Mouse (Mus musculus) limb, embryonic 11.5 days (tissue): ENCODE data around the gene Wwox. TPM values are rescaled to one million over a fixed set of nuclear protein-coding genes. Genes with fewer than 3 reads are reported as not detected.

Experiments used
- ATAC-seq: fragments of 200-750 bp; cut with Nextera tagmentation; 2 replicates; pipeline ENCODE4 v1.8.0; 2017; ENCODE audit warnings: low read depth; ENCODE audit not compliant: insufficient number of reproducible peaks, low FRiP score, low TSS enrichment
- DNase-seq: peaks from one replicate; pipeline ENCODE4 v3.0.0-alpha.2; 2015; ENCODE audit warnings: low spot score
- H3K27ac ChIP-seq: fragments of 300-500 bp; sonication (generic); replicated peaks from 2 replicates; pipeline ENCODE4 v1.5.1; 2014; ENCODE audit warnings: low read depth, mild to moderate bottlenecking, low read length
- H3K27me3 ChIP-seq: fragments of 300-500 bp; sonication (generic); 2 replicates; pipeline ENCODE4 v1.6.1; 2014; ENCODE audit warnings: mild to moderate bottlenecking, low read length, mixed read lengths; ENCODE audit not compliant: control insufficient read depth, insufficient read depth
- H3K36me3 ChIP-seq: fragments of 300-500 bp; sonication (generic); 2 replicates; pipeline ENCODE4 v1.6.1; 2014; ENCODE audit warnings: mild to moderate bottlenecking, low read length, moderate library complexity, mixed read lengths; ENCODE audit not compliant: control insufficient read depth, insufficient read depth
- H3K4me1 ChIP-seq: fragments of 300-500 bp; sonication (generic); 2 replicates; pipeline ENCODE4 v1.6.1; 2014; ENCODE audit warnings: low read length, mixed read lengths; ENCODE audit not compliant: control insufficient read depth, insufficient read depth
- H3K4me2 ChIP-seq: fragments of 300-500 bp; sonication (generic); 2 replicates; pipeline ENCODE4 v1.6.1; 2014; ENCODE audit warnings: low read depth, mild to moderate bottlenecking, moderate library complexity; ENCODE audit not compliant: severe bottlenecking
- H3K4me3 ChIP-seq: fragments of 300-500 bp; sonication (generic); 2 replicates; pipeline ENCODE4 v1.5.1; 2014; ENCODE audit warnings: low read depth, low read length
- H3K9ac ChIP-seq: fragments of 300-500 bp; sonication (generic); 2 replicates; pipeline ENCODE4 v1.6.1; 2014; ENCODE audit warnings: mild to moderate bottlenecking, low read length
- H3K9me3 ChIP-seq: fragments of 300-500 bp; sonication (generic); 2 replicates; pipeline ENCODE4 v1.6.1; 2016; ENCODE audit warnings: low read length; ENCODE audit not compliant: control insufficient read depth
- WGBS: fragments of 180-500 bp; shearing (Covaris S2); extraction: QIAGEN DNeasy Blood & Tissue Kit; methylation state at CpG from one replicate; pipeline ENCODE4 v1.1.7; 2014; 5-methylcytosine and 5-hydroxymethylcytosine counted together
- polyA plus RNA-seq: library from polyadenylated mRNA; unstranded; fragments of >200 nt; fragmentation: Nextera tagmentation; extraction: Ambion mirVana; gene quantifications from 2 replicates; pipeline ENCODE4 v1.2.1, GENCODE M21; 2014

The Wwox gene
- polyA plus RNA-seq, 1 experiment from 2014 or later: 7.3 TPM

- Histone ChIP-seq H3K9ac (no peak overlapping the region), H3K4me1 (no peaks in the 10 kb centered on the region; the same call in 1 of the 2 replicates), H3K9me3 (no peaks in the 10 kb centered on the region), H3K36me3 (no peaks in the 10 kb centered on the region), H3K4me2 (no peak overlapping the region), H3K27me3 (no peaks in the 10 kb centered on the region), H3K27ac (no peak overlapping the region), H3K4me3 (no peak overlapping the region)
- DNase-seq (no peak), ATAC-seq (no peak)
- 80% methylated on average over 4 of the region's 4 CpGs for WGBS
These were observed 940.6 kb downstream of the Wwox start for GRCm38 (mm10) chr8:115380017-115380416.

- Histone ChIP-seq H3K4me2 (no peak overlapping the region), H3K27me3 (no peaks in the 10 kb centered on the region), H3K4me3 (no peak overlapping the region), H3K4me1 (no peaks in the 10 kb centered on the region), H3K36me3 (no peaks in the 10 kb centered on the region), H3K27ac (no peak overlapping the region), H3K9me3 (no peaks in the 10 kb centered on the region), H3K9ac (no peak overlapping the region)
- WGBS: 85% methylated on average over 5 of the region's 5 CpGs
- DNase-seq (no peak), ATAC-seq (no peak)
These were observed 951.6 kb downstream of the Wwox start for GRCm38 (mm10) chr8:115390921-115391504.

- no peak overlapping the region for H3K4me3 ChIP-seq
- DNase-seq (peak; percentile 34), ATAC-seq (no peak)
- H3K27me3 ChIP-seq: no peaks in the 10 kb centered on the region
- H3K36me3 ChIP-seq: no peaks in the 10 kb centered on the region
- H3K9ac ChIP-seq: no peak overlapping the region
- no peak overlapping the region for H3K27ac ChIP-seq
- H3K4me1 ChIP-seq: no peaks in the 10 kb centered on the region
- 77% methylated on average over 5 of the region's 5 CpGs for WGBS
- H3K9me3 ChIP-seq: no peaks in the 10 kb centered on the region
- no peak overlapping the region for H3K4me2 ChIP-seq
These were observed 956.4 kb downstream of the Wwox start for GRCm38 (mm10) chr8:115395840-115396239.

GRCm38 (mm10) chr8:115397981-115398380, 958.5 kb downstream of the Wwox start:
- Histone ChIP-seq H3K27me3 (no peaks in the 10 kb centered on the region), H3K36me3 (no peaks in the 10 kb centered on the region), H3K27ac (no peak overlapping the region), H3K9ac (no peak overlapping the region), H3K4me3 (no peak overlapping the region), H3K9me3 (no peaks in the 10 kb centered on the region), H3K4me2 (no peak overlapping the region), H3K4me1 (no peaks in the 10 kb centered on the region)
- 93% methylated on average over 3 of the region's 3 CpGs for WGBS
- DNase-seq: no peak
- no peak for ATAC-seq

GRCm38 (mm10) chr8:115400013-115400720, 960.7 kb downstream of the Wwox start:
- Histone ChIP-seq H3K4me2 (no peak overlapping the region), H3K9ac (no peak overlapping the region), H3K4me3 (no peak overlapping the region), H3K27me3 (no peaks in the 10 kb centered on the region), H3K4me1 (no peaks in the 10 kb centered on the region), H3K9me3 (no peaks in the 10 kb centered on the region), H3K27ac (no peak overlapping the region), H3K36me3 (no peaks in the 10 kb centered on the region)
- DNase-seq: peak; percentile 34
- no peak for ATAC-seq
- 33% methylated on average over 15 of the region's 15 CpGs for WGBS

Other genes with a start within 250 kb of the Wwox start
- 1.9 and 2.7 TPM in 2 replicates for gene Vat1l, start 234.0 kb upstream of the Wwox start, polyA plus RNA-seq
- not detected in 2 replicates for gene Clec3a, start 21.6 kb upstream of the Wwox start, polyA plus RNA-seq